Comparison of ENCODE assay signal across 8 mouse cellular contexts in the genomic region with DNA sequence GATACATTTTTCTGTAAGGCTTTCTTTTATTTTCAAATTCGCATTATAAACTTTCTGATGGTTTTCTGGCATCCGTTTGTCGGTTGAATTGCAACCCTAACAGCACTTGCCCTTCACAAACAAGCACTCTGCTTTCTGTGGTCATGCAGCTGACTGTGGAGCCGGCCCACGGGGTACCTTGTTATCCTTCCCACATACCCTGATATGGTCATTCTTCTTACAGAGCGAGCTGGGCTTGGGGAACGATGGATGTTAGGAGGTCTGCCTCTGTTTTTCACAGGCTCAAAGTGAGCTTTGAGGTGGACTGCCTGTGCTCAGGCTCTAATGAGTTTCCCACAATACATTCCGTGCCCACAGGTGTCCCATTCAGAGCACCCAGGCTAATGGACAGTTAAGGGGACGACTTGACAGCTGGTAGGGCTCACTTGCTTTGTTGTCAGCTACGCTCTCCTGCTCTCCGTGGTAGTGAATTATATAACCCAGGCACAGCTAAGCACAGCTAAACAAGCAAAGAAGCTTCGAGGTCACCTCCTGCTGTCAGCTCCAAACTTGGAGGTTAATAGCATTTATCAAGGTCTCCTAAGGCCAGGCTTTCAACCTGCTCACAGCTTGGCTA. TPM values are rescaled to one million over a fixed set of nuclear protein-coding genes. Genes with fewer than 3 reads are reported as not detected.
DNase-seq lines count a peak whose midpoint lies in the region; ATAC-seq and TF ChIP-seq lines count a peak whose summit lies in the region.
"Had no signal": no experiment of that assay in that cellular context is flagged by ENCODE, and none has a peak within 500 bp of the region (broad histone marks: within the 10 kb centered on the region; RNA-seq: fewer than 3 reads in every experiment).

No protein-coding gene starts in this region.

- ATAC-seq in embryonic facial prominence, embryonic 12.5 days (ENCODE audit: insufficient number of reproducible peaks, insufficient read depth, low FRiP score, low TSS enrichment): peak; percentile 64; the same call in 1 of the 2 replicates
- 0 out of 2 replicates have a peak, but pooled peaks have one; percentile 36 for ATAC-seq in hindbrain, postnatal 0 days

- peak overlapping the region; percentile 79 for H3K27ac ChIP-seq in left cerebral cortex, adult 2 months
- H3K27ac ChIP-seq in embryonic facial prominence, embryonic 12.5 days: peak overlapping the region; percentile 32; the same call in 1 of the 2 replicates
- peak overlapping the region; percentile 70 for H3K27ac ChIP-seq in hindbrain, postnatal 0 days

- H3K27me3 ChIP-seq in embryonic facial prominence, embryonic 12.5 days: no peaks in the 10 kb centered on the region
- no peaks in the 10 kb centered on the region for H3K27me3 ChIP-seq in hindbrain, postnatal 0 days (ENCODE audit: insufficient read depth, low read length)
- H3K27me3 ChIP-seq: megakaryocyte, embryonic 14.5 days had no signal

- peaks cover 20% of the 10 kb centered on the region for H3K36me3 ChIP-seq in embryonic facial prominence, embryonic 12.5 days
- peaks cover 6% of the 10 kb centered on the region; the same call in 1 of the 2 replicates for H3K36me3 ChIP-seq in hindbrain, postnatal 0 days (ENCODE audit: insufficient read depth, low read length)

- no peaks in the 10 kb centered on the region for H3K9me3 ChIP-seq in embryonic facial prominence, embryonic 12.5 days
- no peaks in the 10 kb centered on the region for H3K9me3 ChIP-seq in hindbrain, postnatal 0 days (ENCODE audit: low read length)

- intact Hi-C loops in left cerebral cortex, adult 2 months (cut with DNase I): no loop called here
- intact Hi-C loops in left cerebral cortex, postnatal 25 days (cut with DNase I): no loop called here

- H3K4me3 ChIP-seq in left cerebral cortex, adult 2 months: no peak overlapping the region
- no peak overlapping the region for H3K4me3 ChIP-seq in embryonic facial prominence, embryonic 12.5 days
- H3K4me3 ChIP-seq in hindbrain, postnatal 0 days (ENCODE audit: low read length): no peak overlapping the region
- H3K4me3 ChIP-seq: megakaryocyte, embryonic 14.5 days had no signal

- no peak for TF ChIP-seq CTCF in left cerebral cortex, adult 2 months (IDR thresholded peaks at IDR 0.05)
- no peak for TF ChIP-seq CTCF in hindbrain, postnatal 0 days (IDR thresholded peaks at IDR 0.05; ENCODE audit: low read depth)

- H3K4me2 ChIP-seq in embryonic facial prominence, embryonic 12.5 days (replicated peaks): no peak overlapping the region
- H3K4me2 ChIP-seq in hindbrain, postnatal 0 days (ENCODE audit: low read depth, low read length): peak overlapping the region; percentile 10; the same call in 1 of the 2 replicates

- H3K4me1 ChIP-seq in embryonic facial prominence, embryonic 12.5 days: peaks cover 29% of the 10 kb centered on the region
- H3K4me1 ChIP-seq in hindbrain, postnatal 0 days (ENCODE audit: insufficient read depth, low read length): peaks cover 23% of the 10 kb centered on the region
- H3K4me1 ChIP-seq: megakaryocyte, embryonic 14.5 days had no signal

- DNase-seq in left cerebral cortex, adult 2 months (ENCODE audit: extremely low spot score in 1 of 2, low spot score in 2 of 2): no peak
- no peak for DNase-seq in left cerebral cortex, postnatal 25 days (ENCODE audit: low spot score in 2 of 2)
- DNase-seq in hindbrain, postnatal 0 days (ENCODE audit: low spot score): no peak
- peak; percentile 60 for DNase-seq in retina, embryonic 14.5 days (ENCODE audit: low spot score)
- DNase-seq in thymus, postnatal 10 days (ENCODE audit: low spot score in 2 of 2): no peak
- DNase-seq in right cerebral cortex, postnatal 25 days: no peak

- WGBS in embryonic facial prominence, embryonic 12.5 days: 55% methylated on average over 12 of the region's 12 CpGs
- WGBS in hindbrain, postnatal 0 days: 20% methylated on average over 12 of the region's 12 CpGs

- no peak overlapping the region for H3K9ac ChIP-seq in embryonic facial prominence, embryonic 12.5 days
- 0 out of 2 replicates have a peak overlapping the region, but pooled peaks have one; percentile 17 for H3K9ac ChIP-seq in hindbrain, postnatal 0 days (replicated peaks; ENCODE audit: low read length)

RNA-seq across cellular contexts. Expression of a gene that starts 21.3 kb away (rescaled TPM):
- 100 to 1,000 TPM; 358 to 392 TPM for total RNA-seq in left cerebral cortex, adult 2 months (2021)
- total RNA-seq in left cerebral cortex, postnatal 25 days (2021): 100 to 1,000 TPM; 440 to 472 TPM
- polyA plus RNA-seq in embryonic facial prominence, embryonic 12.5 days (2016; fragmentation: Nextera tagmentation; extraction: Ambion mirVana): 678 and 730 TPM in 2 replicates
- 396 and 403 TPM in 2 replicates for total RNA-seq in hindbrain, postnatal 0 days (2014; rRNA removed)
- 1,251 and 1,433 TPM in 2 replicates for polyA plus RNA-seq in hindbrain, postnatal 0 days (2015; fragmentation: Nextera tagmentation; extraction: Ambion mirVana)
